Mouse (Mus musculus) gastrocnemius, postnatal 25 days (tissue): ENCODE data around the gene Apba2. TPM values are rescaled to one million over a fixed set of nuclear protein-coding genes. Genes with fewer than 3 reads are reported as not detected.

Experiments used
- DNase-seq: peaks from one replicate; pipeline ENCODE4 v3.0.0; 2022
- total RNA-seq, 2 experiments: library from RNA; stranded (reverse); gene quantifications; 1 replicate in 1 of 2; 2 replicates in 1 of 2; pipeline ENCODE4 v1.2.3; 2021

Gene Apba2
- total RNA-seq, 2 experiments from 2014 or later: 0.24 to 0.28 TPM

GRCm38 (mm10) chr7:64531297-64531696 lies 29.8 kb downstream of the Apba2 start:
- DNase-seq: no peak

GRCm38 (mm10) chr7:64533374-64533773 lies 31.9 kb downstream of the Apba2 start:
- DNase-seq: no peak

- no peak for DNase-seq
Observed at GRCm38 (mm10) chr7:64535269-64535668, 33.8 kb downstream of the Apba2 start.

GRCm38 (mm10) chr7:64539450-64540148 lies 38.1 kb downstream of the Apba2 start:
- DNase-seq: no peak

GRCm38 (mm10) chr7:64546801-64547200 lies 45.3 kb downstream of the Apba2 start:
- DNase-seq: no peak

- no peak for DNase-seq
Observed at GRCm38 (mm10) chr7:64550856-64551255, 49.4 kb downstream of the Apba2 start.

GRCm38 (mm10) chr7:64552523-64553190 lies 51.2 kb downstream of the Apba2 start:
- DNase-seq: no peak

- DNase-seq: no peak
Observed at GRCm38 (mm10) chr7:64561711-64562498, 60.4 kb downstream of the Apba2 start.

GRCm38 (mm10) chr7:64564891-64565571 lies 63.5 kb downstream of the Apba2 start:
- DNase-seq: no peak

- DNase-seq: no peak
Observed at GRCm38 (mm10) chr7:64566371-64567243, 65.1 kb downstream of the Apba2 start.

- no peak for DNase-seq
Observed at GRCm38 (mm10) chr7:64568722-64569121, 67.2 kb downstream of the Apba2 start.

GRCm38 (mm10) chr7:64569676-64570075 lies 68.2 kb downstream of the Apba2 start:
- no peak for DNase-seq

- DNase-seq: no peak
Observed at GRCm38 (mm10) chr7:64570914-64571313, 69.4 kb downstream of the Apba2 start.

- no peak for DNase-seq
Observed at GRCm38 (mm10) chr7:64574144-64574543, 72.6 kb downstream of the Apba2 start.

- DNase-seq: no peak
Observed at GRCm38 (mm10) chr7:64576519-64576951, 75.0 kb downstream of the Apba2 start.

- no peak for DNase-seq
Observed at GRCm38 (mm10) chr7:64578176-64578575, 76.7 kb downstream of the Apba2 start.

- no peak for DNase-seq
Observed at GRCm38 (mm10) chr7:64579887-64580286, 78.4 kb downstream of the Apba2 start.

GRCm38 (mm10) chr7:64580293-64580692 lies 78.8 kb downstream of the Apba2 start:
- no peak for DNase-seq

GRCm38 (mm10) chr7:64582358-64582757 lies 80.9 kb downstream of the Apba2 start:
- DNase-seq: no peak

GRCm38 (mm10) chr7:64583670-64584121 lies 82.2 kb downstream of the Apba2 start:
- DNase-seq: no peak

- DNase-seq: no peak
Observed at GRCm38 (mm10) chr7:64586133-64586532, 84.6 kb downstream of the Apba2 start.
